Mouse (Mus musculus) layer of hippocampus, adult 8-10 months (tissue): ENCODE measurements around the gene Tbc1d2. TPM values are rescaled to one million over a fixed set of nuclear protein-coding genes. Genes with fewer than 3 reads are reported as not detected.

ENCODE experiments used
- DNase-seq, 2 experiments: peaks; one replicate each; pipeline ENCODE4 v3.0.0; 2022; ENCODE audit warnings: low spot score in 2 of 2
- total RNA-seq, 4 experiments: library from RNA; stranded (reverse); gene quantifications; 2 replicates each; pipeline ENCODE4 v1.2.4; 2022

The Tbc1d2 gene
- total RNA-seq, 4 experiments from 2014 or later = 2.8 to 4.2 (median 3.0) TPM

DNA sequence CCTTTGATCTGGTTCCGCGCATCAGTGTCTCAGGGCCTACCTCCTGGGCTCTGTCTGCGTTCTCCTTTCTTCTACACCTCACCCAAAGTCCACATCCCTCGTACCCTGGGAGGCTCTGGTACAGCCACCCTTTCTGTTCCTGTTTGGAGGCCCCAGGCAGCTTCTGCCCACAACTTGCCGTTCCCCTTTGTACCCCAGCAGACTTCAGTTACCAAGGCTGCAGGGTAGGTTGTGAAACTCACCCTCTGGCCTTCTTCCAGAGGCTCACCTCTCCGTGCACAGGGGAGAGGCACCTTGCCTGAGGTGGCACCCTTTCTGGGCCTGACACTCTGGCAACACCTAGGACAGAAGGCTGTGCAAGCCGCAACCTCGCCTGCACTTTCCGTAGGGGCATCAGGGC is 94.2 kb downstream of the Tbc1d2 start:
- no peak for DNase-seq

Other genes with a start within 250 kb of the Tbc1d2 start
- not detected for gene Hemgn, start 236.7 kb downstream of the Tbc1d2 start, total RNA-seq
- gene Anp32b, start 199.3 kb downstream of the Tbc1d2 start, total RNA-seq = 10 to 100 TPM; 52.4 to 66.0 (median 59.8) TPM
- 10 to 100 TPM; 15.5 to 19.7 (median 16.6) TPM for gene Nans, start 161.0 kb downstream of the Tbc1d2 start, total RNA-seq
- 1 to 10 TPM in 3 of 4 experiments, under 1 TPM in 1; 0.89 to 2.3 (median 1.8) TPM for gene Trim14, start 114.1 kb downstream of the Tbc1d2 start, total RNA-seq
- gene Coro2a, start 48.0 kb downstream of the Tbc1d2 start, total RNA-seq = 10 to 100 TPM; 15.7 to 19.5 (median 17.8) TPM